In genomic region chr14:7943801-7944135, GRCm38 (mm10) we compare ENCODE assay signal across 12 mouse cellular contexts. TPM values are rescaled to one million over a fixed set of nuclear protein-coding genes. Genes with fewer than 3 reads are reported as not detected.
DNase-seq lines count a peak whose midpoint lies in the region; ATAC-seq and TF ChIP-seq lines count a peak whose summit lies in the region.
"Had no signal": no experiment of that assay in that cellular context is flagged by ENCODE, and none has a peak within 500 bp of the region (broad histone marks: within the 10 kb centered on the region; RNA-seq: fewer than 3 reads in every experiment).

No protein-coding gene starts in this region.

- H3K9ac ChIP-seq in forebrain, embryonic 11.5 days (ENCODE audit: low read length) = no peak overlapping the region
- no peak overlapping the region for H3K9ac ChIP-seq in kidney, embryonic 15.5 days
- no peak overlapping the region for H3K9ac ChIP-seq in limb, embryonic 15.5 days
- H3K9ac ChIP-seq in kidney, embryonic 16.5 days (replicated peaks; ENCODE audit: low read length) = no peak overlapping the region
- H3K9ac ChIP-seq: liver, embryonic 14.5 days; midbrain, embryonic 13.5 days had no signal

- no peak for TF ChIP-seq CTCF in kidney, adult 2 months (conservative IDR thresholded peaks at IDR 0.05; ENCODE audit: insufficient read depth, insufficient read length, low read depth, low read length)

- no peak overlapping the region for H3K4me3 ChIP-seq in forebrain, embryonic 10.5 days
- H3K4me3 ChIP-seq in forebrain, embryonic 11.5 days (ENCODE audit: low read depth, low read length) = no peak overlapping the region
- H3K4me3 ChIP-seq in kidney, adult 2 months (ENCODE audit: insufficient read depth, low read depth, low read length) = no peak overlapping the region
- H3K4me3 ChIP-seq in kidney, embryonic 15.5 days (replicated peaks) = no peak overlapping the region
- H3K4me3 ChIP-seq in limb, embryonic 15.5 days = no peak overlapping the region
- no peak overlapping the region for H3K4me3 ChIP-seq in kidney, embryonic 16.5 days (ENCODE audit: low read length)
- H3K4me3 ChIP-seq: midbrain, embryonic 13.5 days had no signal

- TF ChIP-seq POLR2A in kidney, adult 2 months (IDR thresholded peaks at IDR 0.05; ENCODE audit: low read depth, low read length) = no peak

- no peaks in the 10 kb centered on the region for H3K9me3 ChIP-seq in forebrain, embryonic 10.5 days
- H3K9me3 ChIP-seq in forebrain, embryonic 11.5 days (ENCODE audit: control insufficient read depth, low read length) = no peaks in the 10 kb centered on the region
- H3K9me3 ChIP-seq in kidney, embryonic 15.5 days (replicated peaks) = no peaks in the 10 kb centered on the region
- no peaks in the 10 kb centered on the region for H3K9me3 ChIP-seq in limb, embryonic 15.5 days
- H3K9me3 ChIP-seq in kidney, embryonic 16.5 days (ENCODE audit: low read length) = no peaks in the 10 kb centered on the region
- H3K9me3 ChIP-seq: midbrain, embryonic 13.5 days had no signal

- peaks cover 95% of the 10 kb centered on the region for H3K36me3 ChIP-seq in forebrain, embryonic 10.5 days (replicated peaks)
- H3K36me3 ChIP-seq in forebrain, embryonic 11.5 days (ENCODE audit: control insufficient read depth, insufficient read depth, low read length) = peaks cover 3% of the 10 kb centered on the region; the same call in 1 of the 2 replicates
- H3K36me3 ChIP-seq in kidney, adult 2 months (ENCODE audit: control insufficient read depth, insufficient read depth, low read length) = peaks cover 1% of the 10 kb centered on the region; the same call in 1 of the 2 replicates
- H3K36me3 ChIP-seq in kidney, embryonic 15.5 days = peaks cover 84% of the 10 kb centered on the region
- H3K36me3 ChIP-seq in limb, embryonic 15.5 days = peaks cover 68% of the 10 kb centered on the region
- H3K36me3 ChIP-seq in kidney, embryonic 16.5 days (ENCODE audit: insufficient read depth, low read length) = peaks cover 51% of the 10 kb centered on the region

- DNase-seq in forebrain, embryonic 10.5 days (ENCODE audit: extremely low spot score, low spot score) = no peak
- no peak for DNase-seq in forebrain, embryonic 11.5 days (ENCODE audit: low spot score)
- DNase-seq in kidney, adult 2 months = peak; percentile 18
- peak; percentile 37 for DNase-seq in adrenal gland, postnatal 25 days
- DNase-seq in urinary bladder, postnatal 10 days (ENCODE audit: low spot score) = no peak
- DNase-seq: B cell, adult 2 months had no signal

- peaks cover 11% of the 10 kb centered on the region; the same call in 1 of the 2 replicates for H3K4me1 ChIP-seq in forebrain, embryonic 10.5 days
- no peaks in the 10 kb centered on the region for H3K4me1 ChIP-seq in forebrain, embryonic 11.5 days (replicated peaks; ENCODE audit: control insufficient read depth, insufficient read depth, low read length)
- H3K4me1 ChIP-seq in kidney, adult 2 months (ENCODE audit: control insufficient read depth, insufficient read depth, low read length) = peaks cover 7% of the 10 kb centered on the region; the same call in 1 of the 2 replicates
- 0 out of 2 replicates have a peak, but pooled peaks cover 4% of the 10 kb centered on the region for H3K4me1 ChIP-seq in kidney, embryonic 15.5 days
- peaks cover 39% of the 10 kb centered on the region for H3K4me1 ChIP-seq in limb, embryonic 15.5 days
- no peaks in the 10 kb centered on the region for H3K4me1 ChIP-seq in kidney, embryonic 16.5 days (ENCODE audit: insufficient read depth, low read length)
- H3K4me1 ChIP-seq: midbrain, embryonic 13.5 days had no signal

- 92% methylated on average over 3 of the region's 3 CpGs for WGBS in forebrain, embryonic 10.5 days
- 92% methylated on average over 3 of the region's 3 CpGs for WGBS in forebrain, embryonic 11.5 days
- 68% methylated on average over 3 of the region's 3 CpGs for WGBS in kidney, adult 2 months
- WGBS in kidney, embryonic 15.5 days = 73% methylated on average over 3 of the region's 3 CpGs
- WGBS in limb, embryonic 15.5 days = 55% methylated on average over 3 of the region's 3 CpGs
- WGBS in kidney, embryonic 16.5 days = 77% methylated on average over 3 of the region's 3 CpGs

- H3K4me2 ChIP-seq in forebrain, embryonic 11.5 days (ENCODE audit: low read depth, low read length, severe bottlenecking) = no peak overlapping the region
- H3K4me2 ChIP-seq in kidney, embryonic 15.5 days = no peak overlapping the region
- H3K4me2 ChIP-seq in limb, embryonic 15.5 days = no peak overlapping the region
- no peak overlapping the region for H3K4me2 ChIP-seq in kidney, embryonic 16.5 days (replicated peaks; ENCODE audit: low read depth, low read length)
- H3K4me2 ChIP-seq: midbrain, embryonic 13.5 days had no signal

- peak overlapping the region; percentile 17; the same call in 1 of the 2 replicates for H3K27ac ChIP-seq in forebrain, embryonic 10.5 days
- H3K27ac ChIP-seq in forebrain, embryonic 11.5 days (ENCODE audit: low read depth, low read length) = no peak overlapping the region
- H3K27ac ChIP-seq in kidney, adult 2 months (ENCODE audit: insufficient read depth, low read depth, low read length) = peak overlapping the region; percentile 18; the same call in 1 of the 2 replicates
- H3K27ac ChIP-seq in kidney, embryonic 15.5 days = no peak overlapping the region
- peak overlapping the region; percentile 67 for H3K27ac ChIP-seq in limb, embryonic 15.5 days
- H3K27ac ChIP-seq in kidney, embryonic 16.5 days (ENCODE audit: low read length) = no peak overlapping the region
- H3K27ac ChIP-seq: liver, embryonic 14.5 days; midbrain, embryonic 13.5 days had no signal

- no peaks in the 10 kb centered on the region for H3K27me3 ChIP-seq in forebrain, embryonic 10.5 days (ENCODE audit: poor library complexity, severe bottlenecking)
- no peaks in the 10 kb centered on the region for H3K27me3 ChIP-seq in forebrain, embryonic 11.5 days (ENCODE audit: control insufficient read depth, insufficient read depth, low read length)
- H3K27me3 ChIP-seq in kidney, adult 2 months (replicated peaks; ENCODE audit: control insufficient read depth, insufficient read depth, low read length) = no peaks in the 10 kb centered on the region
- no peaks in the 10 kb centered on the region for H3K27me3 ChIP-seq in kidney, embryonic 15.5 days
- no peaks in the 10 kb centered on the region for H3K27me3 ChIP-seq in limb, embryonic 15.5 days
- no peaks in the 10 kb centered on the region for H3K27me3 ChIP-seq in kidney, embryonic 16.5 days (ENCODE audit: insufficient read depth, low read length)
- H3K27me3 ChIP-seq: midbrain, embryonic 13.5 days had no signal

- no peak for ATAC-seq in forebrain, embryonic 11.5 days (replicated peaks; ENCODE audit: low FRiP score)
- ATAC-seq in kidney, embryonic 15.5 days (replicated peaks; ENCODE audit: low FRiP score) = no peak
- 0 out of 2 replicates have a peak, but pooled peaks have one; percentile 5 for ATAC-seq in limb, embryonic 15.5 days (ENCODE audit: insufficient number of reproducible peaks, low FRiP score, low TSS enrichment, low read depth)
- ATAC-seq in kidney, embryonic 16.5 days (ENCODE audit: low FRiP score, low TSS enrichment) = no peak

RNA-seq across cellular contexts. Expression of gene Gm45521, which starts 13.3 kb away (rescaled TPM):
- polyA plus RNA-seq in forebrain, embryonic 10.5 days (2016; fragmentation: Nextera tagmentation; extraction: Ambion mirVana) = 0.22 and 0.32 TPM in 2 replicates
- not detected in 2 replicates for polyA plus RNA-seq in forebrain, embryonic 11.5 days (2014; fragmentation: Nextera tagmentation; extraction: Ambion mirVana)
- polyA plus RNA-seq in kidney, adult 2 months (2012; rRNA removed) = not detected in 2 replicates
- not detected in 2 replicates for polyA plus RNA-seq in kidney, embryonic 15.5 days (2015; fragmentation: Nextera tagmentation; extraction: Ambion mirVana)
- not detected in 2 replicates for total RNA-seq in adrenal gland, postnatal 25 days (2021)
- polyA plus RNA-seq in limb, embryonic 15.5 days (2015; fragmentation: Nextera tagmentation; extraction: Ambion mirVana) = not detected in 2 replicates
- not detected in 2 replicates for polyA plus RNA-seq in kidney, embryonic 16.5 days (2015; fragmentation: Nextera tagmentation; extraction: Ambion mirVana)
- total RNA-seq: heart, postnatal 36 days had no signal
- polyA plus RNA-seq: liver, embryonic 14.5 days had no signal

RNA-seq across cellular contexts. Expression of gene Dnase1l3, which starts 50.6 kb away (rescaled TPM):
- polyA plus RNA-seq in forebrain, embryonic 10.5 days (2016; fragmentation: Nextera tagmentation; extraction: Ambion mirVana) = not detected in 2 replicates
- polyA plus RNA-seq in forebrain, embryonic 11.5 days (2014; fragmentation: Nextera tagmentation; extraction: Ambion mirVana) = not detected in 2 replicates
- 0.37 and 3.0 TPM in 2 replicates for polyA plus RNA-seq in kidney, adult 2 months (2012; rRNA removed)
- polyA plus RNA-seq in kidney, embryonic 15.5 days (2015; fragmentation: Nextera tagmentation; extraction: Ambion mirVana) = 0.29 and 0.30 TPM in 2 replicates
- total RNA-seq in adrenal gland, postnatal 25 days (2021) = 0.33 and 0.39 TPM in 2 replicates
- polyA plus RNA-seq in limb, embryonic 15.5 days (2015; fragmentation: Nextera tagmentation; extraction: Ambion mirVana) = 6.7 and 7.0 TPM in 2 replicates
- polyA plus RNA-seq in kidney, embryonic 16.5 days (2015; fragmentation: Nextera tagmentation; extraction: Ambion mirVana) = 0.30 and 0.31 TPM in 2 replicates

RNA-seq across cellular contexts. Expression of gene Abhd6, which starts 58.9 kb away (rescaled TPM):
- polyA plus RNA-seq in forebrain, embryonic 10.5 days (2016; fragmentation: Nextera tagmentation; extraction: Ambion mirVana) = 18.6 and 20.2 TPM in 2 replicates
- 19.2 and 19.5 TPM in 2 replicates for polyA plus RNA-seq in forebrain, embryonic 11.5 days (2014; fragmentation: Nextera tagmentation; extraction: Ambion mirVana)
- polyA plus RNA-seq in kidney, adult 2 months (2012; rRNA removed) = 37.4 and 38.9 TPM in 2 replicates
- 24.7 and 26.6 TPM in 2 replicates for polyA plus RNA-seq in kidney, embryonic 15.5 days (2015; fragmentation: Nextera tagmentation; extraction: Ambion mirVana)
- total RNA-seq in adrenal gland, postnatal 25 days (2021) = 90.3 and 96.4 TPM in 2 replicates
- polyA plus RNA-seq in limb, embryonic 15.5 days (2015; fragmentation: Nextera tagmentation; extraction: Ambion mirVana) = 33.7 and 34.7 TPM in 2 replicates
- 29.6 and 33.5 TPM in 2 replicates for polyA plus RNA-seq in kidney, embryonic 16.5 days (2015; fragmentation: Nextera tagmentation; extraction: Ambion mirVana)

Comparison
In these comparisons a context has a peak if more than half of its experiments do, and no peak if none do; other contexts are left out.
1. H3K27ac ChIP-seq: peak in forebrain, embryonic 10.5 days (single experiment), kidney, adult 2 months (single experiment) and limb, embryonic 15.5 days (single experiment); none in forebrain, embryonic 11.5 days (single experiment), kidney, embryonic 15.5 days (single experiment) and kidney, embryonic 16.5 days (single experiment).
2. DNase-seq: peak in kidney, adult 2 months (single experiment) and adrenal gland, postnatal 25 days (single experiment); none in forebrain, embryonic 10.5 days (single experiment), forebrain, embryonic 11.5 days (single experiment) and urinary bladder, postnatal 10 days (single experiment).